Mouse (Mus musculus): ENCODE measurements around the gene Foxj3. TPM values are rescaled to one million over a fixed set of nuclear protein-coding genes. Genes with fewer than 3 reads are reported as not detected.

Foxj3 gene
- polyA plus RNA-seq, 1 experiment from 2014 or later, result 23.3 TPM

DNA sequence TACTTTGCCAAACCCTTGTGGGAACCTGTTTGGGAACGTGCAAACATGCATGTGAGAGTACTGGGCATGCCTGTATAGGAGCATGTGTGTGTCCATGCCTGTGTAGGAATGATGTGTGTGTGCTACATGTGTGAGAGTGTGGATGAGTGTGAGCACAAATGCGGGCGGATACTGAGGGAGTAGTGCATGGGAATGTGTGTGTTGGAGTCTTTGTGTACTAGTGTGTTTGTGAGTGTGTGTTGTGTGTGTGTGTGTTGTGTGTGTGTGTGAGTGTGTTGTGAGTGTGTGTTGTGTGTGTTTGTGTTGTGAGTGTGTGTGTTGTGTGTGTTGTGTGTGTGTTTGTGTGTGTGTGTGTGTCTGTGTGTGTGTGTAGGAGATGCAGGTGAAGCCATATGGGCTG is 131.4 kb downstream of the Foxj3 start:
- H3K36me3 ChIP-seq (ENCODE audit: inconsistent target), result no peaks in the 10 kb centered on the region
- 94% methylated on average over 3 of the region's 3 CpGs for WGBS (ENCODE audit: missing documents)
- no peak overlapping the region for H3K4me3 ChIP-seq (ENCODE audit: inconsistent target)
- H3K79me2 ChIP-seq (ENCODE audit: inconsistent target), result no peaks in the 10 kb centered on the region
- H3K27ac ChIP-seq, result no peak overlapping the region

GRCm38 (mm10) chr4:119668596-119668995 is 131.8 kb downstream of the Foxj3 start:
- Histone ChIP-seq H3K36me3 (ENCODE audit: inconsistent target) (no peaks in the 10 kb centered on the region), H3K27ac (no peak overlapping the region), H3K79me2 (ENCODE audit: inconsistent target) (no peaks in the 10 kb centered on the region), H3K4me3 (ENCODE audit: inconsistent target) (no peak overlapping the region)
- WGBS (ENCODE audit: missing documents), result 91% methylated on average over 4 of the region's 4 CpGs

DNA sequence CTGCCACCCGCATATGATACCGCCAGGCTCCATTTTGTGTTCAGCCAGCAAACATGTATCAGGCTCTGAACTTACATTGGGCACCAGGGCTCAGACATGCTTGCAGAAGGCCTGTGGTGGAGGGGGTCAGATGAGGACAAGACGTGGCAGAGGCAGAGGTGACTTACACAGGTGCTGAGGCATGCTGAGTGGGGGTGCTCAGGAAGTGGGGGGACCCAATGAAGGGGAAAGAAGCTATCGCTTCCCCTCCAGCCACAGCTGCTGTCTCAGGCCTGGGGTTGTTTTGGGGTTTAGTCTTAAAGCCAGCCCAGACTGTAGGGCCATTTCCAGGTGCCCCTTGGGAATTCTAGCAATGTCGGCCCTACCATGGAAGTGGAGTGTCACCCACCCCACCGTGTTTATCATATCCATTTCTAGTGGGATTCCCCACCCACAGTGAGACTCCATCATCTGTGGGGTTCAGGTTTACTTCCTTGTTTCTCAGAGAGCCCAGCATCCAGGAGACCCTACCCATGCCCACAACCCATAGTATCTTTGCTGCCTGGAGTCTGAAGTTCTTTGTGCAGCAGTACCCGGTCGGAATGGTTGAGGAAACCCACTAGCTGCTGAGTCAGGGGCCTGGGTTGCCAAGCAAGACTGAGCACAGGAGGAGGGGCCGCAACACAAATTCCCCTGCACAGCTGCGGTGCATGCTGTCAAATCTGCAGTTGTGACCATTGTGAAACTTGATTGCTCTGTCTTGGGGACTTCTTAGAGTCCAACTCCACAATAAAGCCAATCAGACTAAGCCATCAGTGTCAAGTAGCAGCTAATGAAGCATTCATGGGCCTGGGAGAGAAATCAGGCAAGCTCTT is 132.8 kb downstream of the Foxj3 start:
- Histone ChIP-seq H3K36me3 (ENCODE audit: inconsistent target) (no peaks in the 10 kb centered on the region), H3K4me3 (ENCODE audit: inconsistent target) (no peak overlapping the region), H3K79me2 (ENCODE audit: inconsistent target) (no peaks in the 10 kb centered on the region), H3K27ac (no peak overlapping the region)
- 49% methylated on average over 9 of the region's 10 CpGs for WGBS (ENCODE audit: missing documents)

DNA sequence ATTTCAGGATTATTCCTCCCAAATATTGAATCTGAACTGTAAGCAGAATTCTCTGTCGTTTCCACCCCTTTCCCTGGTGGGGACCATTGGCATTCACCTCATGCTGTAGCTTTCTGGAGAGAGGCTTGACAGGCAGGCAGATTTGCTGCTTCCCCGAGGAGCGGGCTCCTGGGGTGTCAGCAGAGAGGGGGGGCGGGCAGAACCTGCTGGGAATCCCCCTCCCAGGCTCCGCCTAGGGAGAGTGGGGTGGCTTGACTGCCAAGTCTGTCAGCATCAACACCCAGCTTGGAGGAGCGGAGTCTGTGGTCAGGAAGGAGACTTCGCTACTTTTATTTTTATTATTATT is 133.4 kb downstream of the Foxj3 start:
- Histone ChIP-seq H3K36me3 (ENCODE audit: inconsistent target) (no peaks in the 10 kb centered on the region), H3K79me2 (ENCODE audit: inconsistent target) (no peaks in the 10 kb centered on the region), H3K27ac (no peak overlapping the region), H3K4me3 (ENCODE audit: inconsistent target) (no peak overlapping the region)
- 66% methylated on average over 7 of the region's 7 CpGs for WGBS (ENCODE audit: missing documents)

DNA sequence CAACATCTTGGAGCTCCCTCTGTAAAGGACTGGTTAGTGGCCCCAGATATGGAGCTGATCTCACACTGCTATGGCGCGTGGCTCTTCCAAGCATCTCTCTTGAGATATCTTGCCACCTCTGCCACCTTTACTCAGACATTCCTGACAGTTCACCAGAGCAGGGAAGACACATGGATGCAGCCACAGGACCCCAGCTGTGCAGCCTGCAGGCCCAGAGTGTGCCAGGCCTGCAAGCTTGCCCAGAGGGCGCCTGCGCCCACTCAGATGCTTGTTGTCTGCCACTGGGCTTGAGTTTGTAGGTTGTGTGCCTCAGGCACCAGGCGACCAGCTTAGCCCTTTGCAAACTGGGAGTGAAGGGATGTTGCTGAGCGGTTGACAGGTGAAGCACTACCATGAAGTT is 133.9 kb downstream of the Foxj3 start:
- H3K4me3 ChIP-seq (ENCODE audit: inconsistent target), result no peak overlapping the region
- H3K27ac ChIP-seq, result no peak overlapping the region
- H3K79me2 ChIP-seq (ENCODE audit: inconsistent target), result no peaks in the 10 kb centered on the region
- H3K36me3 ChIP-seq (ENCODE audit: inconsistent target), result no peaks in the 10 kb centered on the region
- WGBS (ENCODE audit: missing documents), result 81% methylated on average over 6 of the region's 6 CpGs

DNA sequence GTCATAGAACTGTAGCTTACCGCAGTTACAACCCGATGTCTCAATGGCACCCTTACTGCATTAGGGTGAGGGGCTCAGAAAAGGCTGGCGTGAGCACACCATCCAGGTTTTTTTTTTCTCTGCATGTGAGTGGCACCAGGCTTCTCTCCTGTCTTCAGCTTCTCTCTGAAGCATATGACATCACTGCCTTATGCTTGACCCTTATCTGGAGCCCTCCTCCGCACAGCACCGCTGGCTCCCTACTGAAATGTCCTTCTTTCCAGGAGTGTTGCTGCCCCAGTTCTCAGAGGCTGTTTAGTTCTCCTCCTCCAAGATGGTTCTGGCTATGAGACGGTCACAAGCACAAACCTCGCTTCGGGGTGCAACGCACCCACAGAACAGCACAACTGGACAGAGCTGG is 134.4 kb downstream of the Foxj3 start:
- H3K36me3 ChIP-seq (ENCODE audit: inconsistent target), result no peaks in the 10 kb centered on the region
- H3K79me2 ChIP-seq (ENCODE audit: inconsistent target), result no peaks in the 10 kb centered on the region
- H3K4me3 ChIP-seq (ENCODE audit: inconsistent target), result no peak overlapping the region
- 92% methylated on average over 9 of the region's 9 CpGs for WGBS (ENCODE audit: missing documents)
- no peak overlapping the region for H3K27ac ChIP-seq

GRCm38 (mm10) chr4:119672685-119673084 is 135.9 kb downstream of the Foxj3 start:
- Histone ChIP-seq H3K79me2 (ENCODE audit: inconsistent target) (no peaks in the 10 kb centered on the region), H3K4me3 (ENCODE audit: inconsistent target) (no peak overlapping the region), H3K36me3 (ENCODE audit: inconsistent target) (no peaks in the 10 kb centered on the region), H3K27ac (no peak overlapping the region)
- 52% methylated on average over 5 of the region's 5 CpGs for WGBS (ENCODE audit: missing documents)

Other genes with a start within 250 kb of the Foxj3 start
- 671 to 1,591 TPM (median 793 TPM) in 3 replicates for gene Ybx1, start 242.4 kb upstream of the Foxj3 start, polyA plus RNA-seq (2018)
- gene Ppih, start 216.5 kb upstream of the Foxj3 start, polyA plus RNA-seq (2018), result 19.8 to 39.9 TPM (median 33.9 TPM) in 3 replicates
- gene Ccdc30, start 121.5 kb upstream of the Foxj3 start, polyA plus RNA-seq (2018), result not detected in 3 replicates
- 8.4 to 12.4 TPM (median 9.1 TPM) in 3 replicates for gene Ppcs, start 114.6 kb upstream of the Foxj3 start, polyA plus RNA-seq (2018)
- gene Zmynd12, start 114.2 kb upstream of the Foxj3 start, polyA plus RNA-seq (2018), result not detected in 3 replicates
- gene Rimkla, start 44.4 kb upstream of the Foxj3 start, polyA plus RNA-seq (2018), result not detected in 3 replicates
- gene Frg2f1, start 2.5 kb downstream of the Foxj3 start, polyA plus RNA-seq (2018), result 1.6 to 2.7 TPM (median 2.4 TPM) in 3 replicates
- not detected in 3 replicates for gene Guca2a, start 100.7 kb downstream of the Foxj3 start, polyA plus RNA-seq (2018)
- gene Guca2b, start 122.0 kb downstream of the Foxj3 start, polyA plus RNA-seq (2018), result not detected in 3 replicates
- 6.8 to 16.3 TPM (median 9.7 TPM) in 3 replicates for gene Hivep3, start 196.8 kb downstream of the Foxj3 start, polyA plus RNA-seq (2018)